Mouse (Mus musculus) thymus, adult 2 months (tissue): Measurements from ENCODE around the gene Celf2.

ENCODE experiments used
- CTCF ChIP-seq: fragments of 200-500 bp; IDR thresholded peaks from 2 replicates; pipeline ENCODE4 v1.5.1; 2012; ENCODE audit warnings: mild to moderate bottlenecking, control low read depth, low read length, moderate library complexity, borderline replicate concordance; ENCODE audit not compliant: control insufficient read depth, poor library complexity, insufficient read depth; ENCODE audit errors: extremely low read depth
- POLR2A ChIP-seq: fragments of 200-500 bp; IDR thresholded peaks from 2 replicates; pipeline ENCODE4 v1.6.1; 2012; ENCODE audit warnings: mild to moderate bottlenecking, low read length, control low read depth, moderate library complexity; ENCODE audit not compliant: control insufficient read depth, poor library complexity, insufficient read depth; ENCODE audit errors: extremely low read depth

GRCm38 (mm10) chr2:6830021-6830420, 679.3 kb downstream of the Celf2 start:
- TF ChIP-seq POLR2A (no peak), CTCF (no peak)
